Mouse (Mus musculus): ENCODE results near the gene Necab2.

Gene Necab2

GRCm38 (mm10) chr8:119427634-119428349, 18.7 kb upstream of the Necab2 start:
- in situ Hi-C loops (cut with MboI): no loop called here

DNA sequence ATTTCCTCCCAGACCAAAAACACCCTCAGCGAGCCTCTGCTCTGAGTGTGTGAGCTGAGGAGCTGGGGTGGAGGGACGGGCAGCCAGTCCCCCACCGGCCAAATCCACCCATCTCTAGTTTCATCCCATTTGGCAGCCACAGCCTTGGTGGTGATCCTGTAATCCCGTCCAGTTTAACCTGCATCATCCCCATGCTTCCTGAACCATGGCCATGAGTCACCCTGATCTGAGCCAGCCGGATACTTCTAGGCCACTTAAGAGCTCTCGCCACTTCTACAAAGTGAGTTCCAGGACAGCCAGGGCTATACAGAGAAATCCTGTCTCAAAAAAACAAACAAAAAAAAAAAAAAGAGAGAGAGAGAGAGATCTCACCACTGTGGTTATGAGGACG, 18.2 kb upstream of the Necab2 start:
- in situ Hi-C loops (cut with MboI): no loop called here

DNA sequence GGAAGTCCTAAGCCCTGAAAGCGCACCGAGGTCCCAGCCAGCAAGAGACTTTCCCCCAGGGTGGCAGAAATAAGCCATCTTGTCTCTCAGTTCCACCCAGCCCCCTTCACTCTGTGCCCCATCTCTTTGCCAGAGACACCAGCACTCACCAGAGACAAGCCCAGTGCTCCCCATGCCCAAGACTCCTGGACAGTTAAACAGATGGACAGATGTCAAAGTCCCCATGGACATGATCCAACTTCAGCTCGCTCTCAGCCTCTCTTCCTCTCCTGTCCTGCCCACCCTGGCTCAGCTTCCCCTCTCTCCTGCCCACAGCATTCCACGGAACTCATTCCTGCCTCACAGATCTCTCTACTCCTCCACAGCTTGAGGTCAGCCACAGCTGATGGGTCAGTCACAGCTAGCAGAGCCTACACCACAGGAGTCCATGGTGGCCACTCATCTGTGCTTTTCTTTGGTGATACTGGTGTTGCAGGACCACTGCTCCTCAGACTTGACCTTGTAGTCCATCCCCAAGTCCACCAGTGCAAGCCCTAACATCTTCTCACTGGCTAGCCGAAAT, 17.7 kb upstream of the Necab2 start:
- in situ Hi-C loops (cut with MboI): no loop called here

DNA sequence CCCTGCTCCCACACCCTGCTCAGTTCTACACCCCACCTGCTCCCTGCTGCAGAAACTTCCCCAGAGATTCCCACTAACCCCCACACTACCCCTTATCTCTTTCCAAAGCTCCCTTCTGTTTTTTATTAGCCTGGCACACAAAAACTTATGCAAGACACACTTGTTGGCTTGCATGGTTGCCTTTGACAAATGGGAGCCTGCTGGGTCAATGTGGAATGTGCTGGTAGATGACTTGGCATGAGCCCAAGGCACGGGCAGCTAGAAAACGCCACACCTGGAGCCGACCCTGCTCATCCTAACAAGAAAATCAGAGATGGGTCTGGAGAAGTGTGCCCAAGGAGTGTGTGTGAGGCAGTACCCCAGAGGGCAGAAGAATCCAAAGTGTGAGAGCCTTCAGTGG, 17.0 kb upstream of the Necab2 start:
- in situ Hi-C loops (cut with MboI): no loop called here

- in situ Hi-C loops (cut with MboI): no loop called here
These were observed 16.3 kb upstream of the Necab2 start for GRCm38 (mm10) chr8:119430250-119430649.

- in situ Hi-C loops (cut with MboI): no loop called here
These were observed 15.8 kb upstream of the Necab2 start for GRCm38 (mm10) chr8:119430690-119431089.

DNA sequence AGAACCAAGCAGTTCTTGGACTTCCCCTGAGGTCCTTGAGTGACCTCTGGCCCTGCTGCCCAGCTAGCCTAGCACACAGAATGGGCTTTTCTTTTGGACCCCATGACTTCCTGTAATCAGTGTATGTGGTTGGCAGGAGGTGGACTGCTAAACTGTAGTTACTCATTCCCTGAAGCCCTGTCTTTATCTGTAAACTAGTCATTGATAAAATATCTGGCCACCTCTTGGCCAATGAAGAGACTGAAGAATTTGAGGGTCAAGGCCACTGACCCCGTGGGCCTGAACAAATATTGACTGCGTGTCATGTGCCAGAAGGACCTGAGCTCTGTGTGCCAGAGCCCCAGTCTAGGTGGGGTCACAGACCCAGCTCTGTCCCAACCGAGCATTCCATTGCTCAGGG, 14.1 kb upstream of the Necab2 start:
- in situ Hi-C loops (cut with MboI): no loop called here

GRCm38 (mm10) chr8:119433582-119434174, 12.8 kb upstream of the Necab2 start, which contains the start of gene Osgin1:
TSS of gene Osgin1 (plus strand) at chr8:119434124.
- in situ Hi-C loops (cut with MboI): no loop called here

DNA sequence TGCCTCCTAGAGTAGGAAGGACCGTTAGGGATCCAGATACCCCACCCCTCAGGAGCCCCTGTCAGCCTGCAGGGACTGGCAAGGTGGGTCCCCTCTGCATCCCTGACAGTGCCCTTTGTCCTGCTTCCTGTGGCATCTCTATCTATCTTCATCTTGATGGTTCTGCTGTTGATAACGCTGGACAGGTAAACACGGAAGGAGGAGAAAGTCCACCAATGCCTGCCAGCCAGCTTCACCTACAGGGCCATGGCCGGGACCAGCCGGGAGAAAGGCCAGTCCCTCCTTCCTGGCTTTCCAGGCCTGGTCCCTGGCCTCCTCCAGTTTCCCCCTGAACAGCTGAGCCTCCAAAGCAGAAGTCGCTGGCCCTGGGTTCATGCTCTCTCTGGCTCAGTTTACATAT, 11.9 kb upstream of the Necab2 start:
- in situ Hi-C loops (cut with MboI): no loop called here

- in situ Hi-C loops (cut with MboI): no loop called here
These were observed 11.0 kb upstream of the Necab2 start for GRCm38 (mm10) chr8:119435527-119435926.

GRCm38 (mm10) chr8:119436331-119436730, 10.2 kb upstream of the Necab2 start:
- in situ Hi-C loops (cut with MboI): no loop called here

DNA sequence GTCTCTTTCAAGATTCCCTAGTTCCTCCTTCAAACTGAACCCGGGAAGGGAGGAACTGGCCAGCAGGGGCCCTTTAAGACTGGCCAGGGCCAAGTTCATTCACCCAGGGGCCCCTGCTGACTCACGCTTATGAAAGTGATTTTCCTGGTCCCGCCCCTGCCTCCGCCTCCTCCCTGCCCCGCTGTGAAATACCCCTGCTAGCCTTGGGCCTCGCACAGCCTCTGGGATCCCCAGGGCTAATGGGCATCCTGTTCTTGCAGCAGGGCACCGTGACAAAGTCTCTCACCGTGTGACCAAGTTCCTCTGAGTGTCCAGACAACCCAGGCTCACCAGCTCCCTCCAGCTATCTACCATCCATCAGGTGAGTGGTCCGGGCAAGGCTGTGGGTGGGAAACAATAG, 9.6 kb upstream of the Necab2 start:
- in situ Hi-C loops (cut with MboI): no loop called here

- in situ Hi-C loops (cut with MboI): no loop called here
These were observed 9.0 kb upstream of the Necab2 start for GRCm38 (mm10) chr8:119437506-119437905.

- in situ Hi-C loops (cut with MboI): no loop called here
These were observed 7.6 kb upstream of the Necab2 start for GRCm38 (mm10) chr8:119438876-119439275.

DNA sequence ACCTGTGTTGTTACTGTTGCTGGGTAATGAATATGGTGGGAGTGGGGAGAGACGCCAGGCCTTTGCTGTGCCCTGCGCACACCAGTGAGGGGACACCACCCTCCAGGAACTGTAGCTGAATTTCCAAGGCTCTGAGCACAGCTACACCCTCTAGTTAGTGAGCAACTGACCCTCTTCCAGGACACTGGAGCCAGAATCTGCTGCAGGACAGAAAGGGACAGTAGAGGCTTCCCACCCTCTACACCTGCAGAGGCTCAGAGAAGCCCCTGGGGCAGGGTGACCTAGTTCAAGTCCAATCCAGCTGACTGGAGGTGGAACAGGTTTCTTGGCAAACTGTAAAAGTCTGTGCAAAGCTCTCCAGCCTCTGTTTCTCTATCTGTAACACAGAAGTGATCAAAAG, 7.1 kb upstream of the Necab2 start:
- in situ Hi-C loops (cut with MboI): no loop called here

DNA sequence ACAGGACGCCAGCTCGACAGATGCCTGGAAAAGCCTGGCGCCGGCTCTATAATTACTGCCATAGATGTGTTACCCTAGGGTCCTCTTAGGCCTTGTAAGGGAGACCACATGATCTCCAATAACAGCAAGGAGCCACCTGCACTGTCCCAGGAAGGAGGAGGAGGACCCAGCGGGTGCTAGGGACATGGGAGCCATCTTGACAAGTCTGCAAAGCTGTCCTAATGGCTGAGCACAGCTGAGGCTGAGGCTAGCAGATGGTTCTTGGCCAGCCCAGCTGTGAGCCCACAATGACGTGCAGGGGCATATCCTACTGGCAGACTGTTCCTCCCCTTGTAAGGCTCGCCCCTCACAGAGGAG, 6.6 kb upstream of the Necab2 start:
- in situ Hi-C loops (cut with MboI): no loop called here

GRCm38 (mm10) chr8:119440250-119440951, 6.1 kb upstream of the Necab2 start:
- in situ Hi-C loops (cut with MboI): no loop called here

DNA sequence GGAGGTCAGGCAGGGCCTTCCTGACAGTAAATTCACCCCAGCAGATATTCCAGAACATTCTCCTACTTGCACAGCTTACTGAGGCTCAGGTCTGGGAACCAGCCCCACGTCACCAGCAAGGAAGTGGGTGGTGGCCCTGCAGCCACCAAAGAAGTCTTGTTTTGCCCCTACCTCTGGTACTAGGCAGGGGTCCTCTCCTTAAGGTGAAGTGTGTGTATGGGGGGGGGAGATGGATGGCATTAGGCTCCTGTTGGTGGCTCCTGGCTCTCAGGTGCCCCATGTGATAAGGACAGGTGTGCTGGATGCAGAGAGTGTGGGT, 5.6 kb upstream of the Necab2 start:
- in situ Hi-C loops (cut with MboI): no loop called here

DNA sequence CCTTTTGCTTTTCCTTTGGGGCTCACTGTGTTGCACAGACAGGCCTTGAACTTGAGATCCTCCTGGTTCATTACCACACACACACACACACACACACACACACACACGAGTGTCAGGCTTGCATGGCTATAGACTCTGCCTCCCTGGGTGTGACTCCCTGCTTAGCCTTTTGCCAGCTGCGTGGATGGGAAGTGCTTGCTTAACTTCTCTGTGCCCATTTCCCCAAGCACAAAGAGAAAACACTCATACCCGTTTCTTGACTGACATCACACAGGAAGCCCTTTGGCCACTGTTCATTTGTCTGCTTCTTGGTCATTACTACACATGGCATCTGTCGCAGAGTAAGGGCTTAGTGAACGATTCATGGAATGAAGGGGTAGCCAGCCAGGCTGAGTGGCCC, 4.5 kb upstream of the Necab2 start:
- in situ Hi-C loops (cut with MboI): no loop called here

DNA sequence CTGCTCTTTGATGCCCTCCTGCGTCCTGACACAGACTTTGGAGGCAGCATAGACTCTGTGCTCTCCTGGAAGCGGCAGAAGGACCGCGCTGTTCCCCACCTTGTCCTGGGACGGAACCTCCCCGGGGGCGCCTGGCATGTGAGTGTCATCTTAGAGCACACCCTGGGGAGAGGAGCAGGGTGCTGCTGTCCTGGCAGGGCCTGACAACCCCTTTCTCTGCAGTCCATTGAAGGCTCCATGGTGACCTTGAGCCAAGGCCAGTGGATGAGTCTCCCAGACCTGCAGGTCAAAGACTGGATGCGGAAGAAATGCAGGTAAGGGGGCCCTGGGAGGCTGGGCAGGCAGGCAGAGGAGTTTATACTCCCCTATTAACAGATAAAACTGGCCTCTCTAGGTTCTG, 3.5 kb upstream of the Necab2 start:
- in situ Hi-C loops (cut with MboI): no loop called here

DNA sequence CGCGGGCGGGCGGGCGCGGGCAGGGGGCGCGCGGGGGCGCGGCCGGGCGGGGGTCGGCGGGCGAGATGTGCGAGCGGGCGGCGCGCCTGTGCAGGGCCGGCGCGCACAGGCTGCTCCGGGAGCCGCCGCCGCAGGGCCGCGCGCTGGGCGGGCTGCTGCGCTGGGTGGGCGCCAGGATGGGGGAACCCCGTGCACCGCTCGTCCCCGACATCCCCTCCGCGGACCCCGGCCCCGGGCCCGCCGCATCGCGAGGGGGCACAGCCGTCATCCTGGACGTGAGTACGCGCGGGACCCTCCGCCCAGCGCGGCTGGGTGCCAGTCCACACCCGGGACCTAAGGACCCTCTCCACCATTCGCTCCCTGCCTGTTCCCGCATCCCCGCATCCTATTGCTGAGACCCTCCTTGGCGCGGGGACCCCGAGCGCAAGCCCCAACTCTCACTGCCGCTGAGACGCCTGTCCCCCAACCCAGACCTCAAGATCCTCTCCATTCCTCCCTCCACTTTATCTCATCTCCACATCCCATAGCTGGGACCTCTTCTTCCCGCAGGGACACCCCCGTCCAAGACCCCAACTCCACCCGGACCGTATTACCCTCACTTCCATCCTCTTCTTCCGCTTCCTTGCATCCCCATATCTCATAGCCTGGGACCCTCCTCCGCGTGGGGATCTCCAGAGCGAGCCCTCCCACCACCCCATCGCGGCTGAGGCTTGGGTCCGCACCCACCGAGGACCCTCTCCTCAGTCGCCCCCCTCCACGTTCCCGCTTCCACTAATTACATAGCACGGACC, 666 bp downstream of the Necab2 start:
- in situ Hi-C loops (cut with MboI): no loop called here

- in situ Hi-C loops (cut with MboI): no loop called here
These were observed 1.3 kb downstream of the Necab2 start for GRCm38 (mm10) chr8:119447781-119448170.

Measured in mature B cell (primary cell).